Mouse (Mus musculus) heart, adult 9 months (tissue): ENCODE results near the gene Arsg.

Experiments used
- DNase-seq, 2 experiments: peaks; one replicate each; pipeline ENCODE4 v3.0.0; 2022; ENCODE audit warnings: low spot score in 2 of 2

Arsg gene

DNA sequence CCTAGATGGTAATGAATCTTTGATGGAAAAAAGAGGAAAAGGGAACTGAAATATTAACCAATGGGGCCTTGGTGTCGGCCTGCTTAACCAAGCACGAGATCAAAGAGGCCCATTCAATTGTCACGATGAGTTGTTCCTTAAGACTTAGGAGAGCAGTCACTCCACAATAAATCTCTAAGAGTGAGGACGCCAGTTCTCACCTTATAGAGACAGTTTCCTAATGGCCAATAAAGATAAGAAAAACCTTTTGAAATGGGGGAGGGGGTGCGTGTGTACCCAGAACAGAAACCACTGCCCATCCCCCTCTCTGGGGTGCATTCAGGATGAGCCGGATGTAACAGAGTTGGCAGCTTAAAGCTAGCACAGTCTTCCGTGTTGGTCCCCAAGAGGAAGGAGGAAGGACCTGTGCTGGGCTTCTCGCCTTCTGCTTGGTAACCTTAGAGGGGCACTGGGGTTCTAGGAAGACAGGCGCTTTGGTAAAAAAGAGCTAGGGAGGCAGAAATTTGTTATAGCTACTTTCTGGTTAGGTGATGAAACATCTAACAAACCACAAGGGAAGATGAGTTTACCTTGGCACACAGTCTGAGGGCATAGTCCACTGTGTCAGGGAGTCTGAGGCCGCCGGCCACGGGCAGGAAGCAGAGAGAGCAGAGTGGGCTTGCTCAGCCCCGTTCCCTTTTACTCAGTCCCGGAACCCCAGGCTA is 22.7 kb downstream of the Arsg start:
- no peak for DNase-seq

DNA sequence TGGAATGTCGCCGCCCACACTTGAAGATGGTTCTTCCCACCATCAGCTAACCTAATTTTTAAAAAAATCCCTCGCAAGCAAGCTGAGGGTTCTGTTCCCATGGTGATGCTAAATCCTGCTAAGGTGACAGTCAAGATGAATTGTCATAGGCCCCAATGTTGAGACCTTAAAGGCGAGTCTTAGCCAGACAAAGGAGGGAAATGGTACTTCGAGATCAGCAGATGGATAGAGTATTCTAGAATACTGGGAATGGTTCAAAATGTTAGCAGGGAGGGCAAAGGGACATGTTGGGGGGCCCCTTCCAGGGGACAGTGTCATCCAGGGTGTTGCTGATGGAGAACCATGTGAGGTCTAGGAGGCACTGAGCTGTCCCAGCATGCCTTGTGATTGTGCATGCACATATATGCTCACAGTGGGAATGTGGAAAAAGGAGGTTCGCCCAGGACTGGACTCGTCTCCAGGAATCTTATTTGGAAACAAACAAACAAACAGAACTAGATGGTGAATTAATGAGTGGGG is 23.4 kb downstream of the Arsg start:
- DNase-seq = no peak

DNA sequence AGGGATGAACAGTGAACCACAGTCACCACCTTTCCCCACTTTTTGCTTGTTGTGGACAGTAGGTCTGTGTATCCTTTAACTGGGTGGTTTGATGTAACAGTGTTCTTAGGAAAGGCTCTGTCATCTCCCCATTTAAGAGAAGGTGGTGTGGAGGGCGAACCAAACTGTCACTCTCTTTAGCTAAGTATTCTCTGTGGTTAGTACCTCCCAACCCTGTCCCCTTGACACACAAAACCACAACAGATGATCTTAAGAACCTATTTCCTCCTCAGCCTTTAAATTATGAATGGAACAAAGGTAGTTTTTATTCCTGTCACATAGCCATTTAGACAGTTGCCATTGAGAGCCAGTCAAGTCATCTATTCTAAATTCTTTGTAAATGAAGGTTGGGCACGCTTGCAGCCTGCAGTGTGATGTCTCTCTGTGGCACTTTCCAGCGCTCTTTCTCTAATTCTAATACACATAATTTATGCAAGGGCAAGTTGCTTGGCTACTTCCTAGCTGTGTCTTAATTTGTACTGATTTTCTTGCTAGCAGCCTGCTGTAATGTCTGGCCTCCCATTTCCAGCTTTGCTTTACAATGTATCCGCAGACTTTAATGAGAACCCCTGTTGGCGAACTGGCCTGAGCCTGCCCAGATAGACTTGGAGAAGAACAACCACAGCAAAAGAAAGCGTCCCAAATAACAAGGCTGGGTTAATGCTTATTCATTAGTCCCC is 24.0 kb downstream of the Arsg start:
- no peak for DNase-seq

DNA sequence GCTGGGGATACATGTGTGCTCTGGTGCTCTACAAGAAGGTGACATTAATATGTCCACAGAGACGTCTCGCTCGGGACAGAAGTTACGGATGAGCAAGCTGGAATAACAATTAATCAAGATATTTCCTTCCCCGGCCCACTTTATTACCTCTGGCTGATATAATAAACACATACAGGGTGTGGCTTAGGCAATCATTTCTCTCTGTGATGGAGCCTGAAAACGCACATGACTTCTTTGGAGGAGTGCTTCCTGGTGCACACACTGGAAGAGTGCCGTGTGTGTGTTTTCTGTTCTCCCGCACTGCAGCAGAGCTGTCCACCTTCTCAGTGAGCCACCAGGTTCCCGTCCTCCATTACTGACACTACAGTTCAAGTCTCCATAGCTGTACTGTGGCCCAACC is 24.8 kb downstream of the Arsg start:
- DNase-seq = peak in 1 of 2 experiments; percentile 23

DNA sequence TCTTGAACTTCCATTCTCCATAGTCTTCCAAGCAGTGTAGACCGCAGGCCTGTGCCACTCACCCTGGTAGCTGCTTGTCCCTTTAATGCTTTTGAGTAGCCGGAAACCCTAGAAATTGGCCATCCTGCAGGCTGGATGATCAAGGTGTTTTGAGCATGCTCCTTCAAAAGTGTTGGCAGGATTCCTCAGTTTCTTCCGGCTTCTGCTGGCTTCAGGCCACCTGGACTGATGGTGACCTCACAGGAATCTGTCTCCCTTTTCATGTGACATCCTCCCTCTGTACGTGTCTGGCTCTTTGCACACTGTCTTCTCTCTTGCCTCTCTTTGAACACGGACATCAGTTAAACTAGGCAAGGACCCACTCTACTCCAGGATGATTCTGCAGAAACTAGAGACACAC is 27.0 kb downstream of the Arsg start:
- DNase-seq = peak; percentile 39 to 42

DNA sequence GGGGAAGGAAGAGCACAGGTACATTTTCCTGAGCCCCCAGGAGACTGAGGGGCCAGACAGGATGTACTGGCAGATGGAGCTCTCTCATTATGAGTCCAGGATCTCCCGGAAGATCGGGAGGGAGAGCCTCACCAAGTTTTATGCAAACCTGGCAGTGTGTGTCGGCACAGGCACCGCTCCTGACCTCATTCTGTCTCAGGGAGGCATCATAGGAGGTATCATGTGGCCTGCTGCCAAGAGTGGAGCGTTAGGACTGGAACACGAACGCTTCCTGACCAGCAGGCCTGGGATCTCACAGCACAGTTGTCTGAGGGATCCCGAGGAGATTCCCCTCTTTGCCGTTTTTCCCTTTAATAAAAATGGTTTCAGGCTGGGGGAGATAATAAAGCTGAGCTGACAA is 31.8 kb downstream of the Arsg start:
- peak in 1 of 2 experiments; percentile 20 for DNase-seq

DNA sequence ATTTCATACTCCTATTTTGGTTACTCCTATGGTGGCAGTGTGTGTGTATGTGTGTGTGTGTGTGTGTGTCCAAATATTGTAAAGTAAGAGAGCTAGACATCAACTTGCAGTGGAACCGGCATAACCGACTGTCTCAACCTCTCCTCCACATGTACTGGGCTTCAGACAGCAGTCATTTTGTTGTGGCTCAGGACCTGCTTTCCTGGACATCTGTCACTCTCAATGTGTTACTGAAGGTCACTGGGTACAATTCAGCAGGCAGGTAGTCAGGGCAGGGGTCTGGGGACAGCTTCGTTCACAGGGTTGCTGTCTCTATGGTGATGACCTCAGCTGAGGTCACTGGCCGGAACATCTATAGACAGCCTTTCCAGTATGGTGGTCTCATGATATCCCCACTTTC is 32.6 kb downstream of the Arsg start:
- no peak for DNase-seq

DNA sequence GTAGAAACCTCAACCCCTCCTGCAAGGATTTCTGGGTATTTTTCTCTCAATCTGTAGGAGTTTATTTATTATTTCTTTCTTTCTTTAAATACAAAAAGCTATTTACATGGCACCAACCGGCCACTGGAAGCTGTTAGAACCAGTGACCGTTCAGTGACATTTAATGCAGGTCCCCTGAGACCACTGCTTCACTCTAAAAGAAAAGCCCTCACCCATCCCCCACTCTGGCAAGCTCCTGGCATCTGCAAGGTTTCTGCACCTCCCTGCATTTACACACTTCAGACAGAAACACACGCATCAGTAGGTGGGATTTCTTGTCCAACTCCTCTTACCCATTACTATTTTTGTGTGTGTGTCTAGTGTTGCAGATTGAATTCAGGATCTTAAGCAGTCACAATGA is 33.9 kb downstream of the Arsg start:
- no peak for DNase-seq

DNA sequence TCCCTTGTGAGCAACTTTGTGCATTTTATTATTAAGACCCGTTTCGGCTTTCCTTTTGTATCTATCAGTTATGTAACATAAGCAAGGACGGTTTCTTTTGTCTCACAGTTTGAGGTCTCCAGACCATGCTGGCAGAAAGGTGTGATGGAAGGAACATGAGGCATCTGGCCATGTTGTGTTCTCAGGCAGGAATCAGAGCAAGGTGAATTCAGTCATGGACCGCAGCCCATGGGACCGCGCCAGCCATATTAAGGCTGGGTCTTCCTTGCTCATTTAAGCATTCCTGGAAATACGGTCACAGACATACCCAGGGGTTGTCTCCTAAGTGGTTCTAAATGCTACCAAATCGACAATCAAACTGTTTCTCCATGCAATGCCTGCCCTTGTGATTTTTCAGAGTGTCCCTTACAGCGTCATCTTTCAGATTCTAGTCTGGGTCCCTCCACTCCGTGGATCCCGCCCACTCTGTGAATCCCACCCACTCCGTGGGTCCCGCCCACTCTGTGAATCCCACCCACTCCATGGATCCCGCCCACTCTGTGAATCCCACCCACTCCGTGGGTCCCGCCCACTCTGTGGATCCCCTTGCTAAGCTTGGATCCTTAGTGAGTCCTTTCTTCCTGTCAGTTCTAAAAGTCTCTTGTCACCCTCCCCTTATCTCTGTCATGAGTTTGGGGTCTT is 40.0 kb downstream of the Arsg start:
- no peak for DNase-seq

DNA sequence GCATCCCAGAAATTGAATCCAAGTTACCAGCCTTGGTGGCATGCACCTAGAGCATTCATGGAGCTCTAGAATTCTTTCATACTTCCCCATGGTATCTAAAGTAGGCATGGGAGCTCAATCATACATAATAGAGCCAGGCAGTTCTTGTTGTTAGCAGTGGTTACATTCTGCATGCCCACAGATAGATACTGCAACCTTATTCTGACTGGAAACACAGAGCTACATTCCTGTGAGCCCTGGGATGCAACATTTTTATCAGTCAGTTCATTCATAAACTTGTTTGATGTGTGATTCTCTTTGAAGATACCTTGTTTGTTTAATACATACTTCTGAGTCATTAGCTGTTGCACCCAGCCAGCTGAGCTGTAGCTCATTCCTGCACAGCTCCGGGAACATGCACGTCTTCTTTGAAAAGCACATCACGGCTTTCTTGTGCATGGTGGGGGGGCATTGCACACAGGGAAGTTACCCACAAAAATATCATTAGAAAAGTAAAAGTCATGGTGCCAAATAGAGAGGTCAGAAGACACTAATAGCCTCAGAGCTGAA is 41.0 kb downstream of the Arsg start:
- no peak for DNase-seq

DNA sequence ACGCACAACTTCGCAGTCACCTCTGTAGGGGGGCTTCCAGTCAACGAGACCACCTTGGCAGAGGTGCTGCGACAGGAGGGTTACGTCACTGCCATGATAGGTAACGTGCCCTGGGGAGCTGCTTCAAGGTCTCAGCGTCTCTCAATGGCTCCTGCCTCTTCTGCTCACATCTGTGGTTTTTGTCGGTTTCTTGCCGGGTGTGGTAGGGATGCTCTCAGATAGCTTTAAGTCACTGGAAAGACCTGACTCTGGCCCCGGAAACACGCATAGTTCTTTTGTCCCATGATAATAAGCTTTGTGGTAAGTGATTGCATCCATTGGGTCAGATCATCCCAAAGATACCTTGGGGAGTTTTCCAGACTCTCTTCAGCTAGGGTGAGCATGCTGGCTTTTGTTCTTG is 44.2 kb downstream of the Arsg start:
- no peak for DNase-seq

DNA sequence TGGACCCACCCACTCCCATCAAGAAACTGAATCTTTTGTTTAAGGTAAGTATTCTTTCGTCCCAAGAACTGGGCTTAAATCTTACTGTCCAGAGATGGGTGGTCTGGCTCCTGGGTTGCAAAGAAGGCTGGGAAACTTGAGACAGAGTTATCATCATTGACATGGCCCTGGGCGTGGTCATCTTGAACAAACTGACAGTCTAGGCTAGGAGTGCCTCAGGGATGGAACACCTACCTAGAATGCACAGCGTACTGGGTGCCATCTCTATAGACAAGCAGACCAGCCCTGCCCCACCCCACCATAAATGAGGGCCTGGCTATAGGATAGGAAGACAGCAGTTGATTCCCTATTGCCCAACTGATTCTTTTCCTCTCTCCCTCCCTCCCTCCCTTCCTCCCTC is 44.6 kb downstream of the Arsg start:
- DNase-seq = no peak

DNA sequence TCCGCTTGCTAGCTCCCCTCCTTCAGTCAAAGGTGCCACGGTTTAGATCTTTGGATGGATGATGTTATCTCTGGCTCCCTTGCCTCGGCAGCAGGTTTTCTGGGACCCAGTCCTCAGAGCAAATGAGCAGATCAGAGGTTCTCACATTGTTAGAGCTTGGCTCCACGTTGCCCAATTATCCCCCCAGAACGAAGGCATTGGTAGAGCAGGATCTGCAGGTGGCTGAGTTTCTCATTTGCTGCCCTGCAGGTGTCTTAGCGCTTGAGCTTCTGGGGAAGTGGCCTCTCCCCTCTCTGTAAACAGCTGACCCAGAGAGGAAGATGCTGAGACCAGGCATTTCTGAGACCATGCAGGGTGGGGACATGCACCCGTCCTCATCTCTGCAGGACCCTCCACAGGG is 47.8 kb downstream of the Arsg start:
- no peak for DNase-seq

DNA sequence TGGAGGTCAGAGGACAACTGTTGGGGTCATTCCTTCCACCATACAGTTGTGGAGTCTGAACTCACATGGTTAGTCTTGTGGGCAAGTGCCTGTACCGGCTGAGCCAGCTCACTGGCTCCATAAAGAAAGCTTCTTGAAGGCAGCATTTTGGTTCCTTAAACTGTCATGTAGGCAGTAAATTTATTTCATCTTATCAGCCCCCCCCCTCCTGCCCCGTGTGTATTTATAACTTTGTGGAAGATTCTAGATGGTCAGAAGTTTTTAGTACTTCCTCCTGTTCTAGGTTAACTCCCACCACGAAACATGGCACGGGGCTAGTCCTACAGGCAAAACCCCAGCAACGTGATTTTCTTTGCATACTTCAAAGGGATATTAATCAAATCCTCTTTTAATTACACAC is 51.7 kb downstream of the Arsg start:
- DNase-seq = no peak

DNA sequence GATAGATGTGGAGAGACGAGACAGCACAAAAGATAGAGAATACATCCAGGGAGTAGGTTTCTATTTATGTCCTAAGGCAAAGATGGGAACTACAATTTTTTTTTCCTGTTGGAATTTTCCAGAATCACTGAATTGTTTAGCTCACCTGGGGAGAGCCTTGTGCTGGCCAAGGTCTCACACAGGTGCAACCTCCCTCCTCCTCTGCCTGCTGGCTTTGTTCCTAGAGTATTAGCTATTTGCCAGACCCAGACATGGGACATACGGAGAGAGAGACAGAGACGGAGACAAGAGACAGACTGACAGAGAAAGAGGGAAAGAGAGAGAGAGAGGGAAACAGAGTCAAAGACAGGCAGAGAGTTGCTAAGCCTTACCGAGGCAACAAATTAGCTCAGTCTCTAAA is 52.4 kb downstream of the Arsg start:
- DNase-seq = no peak

DNA sequence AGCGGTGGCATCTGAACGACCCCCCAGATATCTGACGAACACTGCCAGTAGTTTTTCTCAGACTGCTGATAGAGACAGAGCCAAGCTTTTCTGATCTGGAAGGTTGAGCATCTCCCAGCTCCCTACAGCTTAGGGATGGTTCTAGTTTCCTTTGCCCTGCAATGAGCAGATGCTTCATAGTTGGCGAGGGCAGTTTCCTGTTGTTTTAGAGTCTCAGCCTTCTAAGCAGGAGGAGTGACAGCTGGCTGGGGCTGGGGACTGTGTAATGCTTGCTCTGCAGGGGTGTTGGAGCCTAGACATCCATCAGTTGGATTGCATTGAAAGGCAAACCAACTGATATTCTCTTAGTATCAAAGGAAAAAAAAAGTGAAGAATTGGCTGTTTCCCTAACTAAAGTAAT is 56.9 kb downstream of the Arsg start:
- no peak for DNase-seq

DNA sequence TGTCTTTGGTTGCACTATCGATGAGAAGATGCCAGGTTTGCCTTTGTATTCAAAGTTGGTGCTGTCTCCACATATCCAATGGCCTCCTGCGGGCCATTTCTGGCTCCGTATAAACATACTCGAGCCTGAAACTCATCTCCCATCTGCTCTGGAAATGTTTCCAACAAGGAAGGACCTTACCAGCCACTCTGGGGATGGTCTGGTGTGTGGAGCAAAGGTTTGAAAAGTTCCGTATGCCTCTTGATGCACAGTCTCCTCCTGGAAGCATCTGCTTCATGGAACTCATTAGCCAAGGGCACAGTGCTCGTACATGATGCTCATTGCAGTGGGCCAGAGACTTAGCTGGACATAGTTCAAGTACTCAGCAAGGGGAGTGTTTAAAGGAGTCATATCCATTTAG is 62.8 kb downstream of the Arsg start:
- DNase-seq = no peak

DNA sequence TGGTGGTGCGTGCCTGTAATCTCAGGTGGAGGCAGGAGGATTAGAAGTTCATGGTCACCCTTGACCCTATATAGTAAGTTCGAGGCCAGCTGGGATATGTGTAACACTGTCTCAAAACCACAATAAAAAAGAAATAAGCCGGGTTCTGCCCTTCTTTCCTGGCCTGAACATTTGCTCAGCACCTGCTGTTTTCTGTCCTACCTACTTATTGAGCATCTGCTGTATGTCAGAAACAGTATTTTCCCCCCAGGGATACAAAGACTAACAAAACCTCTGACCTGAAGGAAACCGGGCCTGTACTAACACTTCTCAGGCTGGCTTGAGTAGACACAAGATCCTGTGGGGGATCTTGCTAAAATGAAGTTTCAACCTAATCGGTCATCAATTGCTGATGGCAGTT is 63.8 kb downstream of the Arsg start:
- no peak for DNase-seq

DNA sequence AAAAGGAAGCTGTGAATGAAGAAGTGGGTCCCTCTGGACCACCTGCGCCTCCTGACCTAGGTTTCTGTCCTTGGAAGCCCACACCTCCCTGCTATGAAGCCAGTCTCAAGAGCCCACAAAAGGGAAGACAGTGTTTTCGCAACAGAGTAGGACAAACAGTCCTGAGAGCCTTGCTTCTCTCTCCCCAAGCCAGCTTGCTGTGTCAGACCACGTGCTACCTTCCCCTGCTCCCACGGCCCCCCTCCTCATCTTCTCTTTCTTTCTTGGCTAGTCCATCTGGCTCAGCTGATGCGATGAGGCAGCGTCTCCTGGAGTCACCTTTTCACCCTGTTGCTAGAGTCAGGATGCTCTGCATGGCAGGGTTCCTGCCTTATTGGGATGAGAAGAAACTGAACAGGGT is 66.1 kb downstream of the Arsg start:
- DNase-seq = no peak

DNA sequence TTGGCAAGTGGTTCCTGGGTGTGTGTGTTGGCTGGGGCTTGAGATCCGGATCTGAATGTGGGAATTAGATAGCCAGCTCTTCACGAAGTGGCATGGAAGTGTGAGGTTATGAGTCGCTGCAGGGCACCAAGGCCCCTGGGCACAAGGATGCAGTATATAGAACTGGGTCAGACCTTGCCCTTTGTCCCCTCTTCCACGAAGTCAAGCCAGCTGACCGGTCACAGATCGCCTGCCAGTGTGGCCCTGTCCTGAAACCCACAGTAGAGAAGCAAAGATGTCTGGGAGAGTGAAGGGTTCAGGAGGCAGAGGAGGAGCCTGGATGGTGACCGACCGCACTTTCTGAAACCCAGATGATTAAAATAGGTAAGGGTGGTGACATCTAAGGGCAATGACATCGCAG is 70.3 kb downstream of the Arsg start:
- no peak for DNase-seq

DNA sequence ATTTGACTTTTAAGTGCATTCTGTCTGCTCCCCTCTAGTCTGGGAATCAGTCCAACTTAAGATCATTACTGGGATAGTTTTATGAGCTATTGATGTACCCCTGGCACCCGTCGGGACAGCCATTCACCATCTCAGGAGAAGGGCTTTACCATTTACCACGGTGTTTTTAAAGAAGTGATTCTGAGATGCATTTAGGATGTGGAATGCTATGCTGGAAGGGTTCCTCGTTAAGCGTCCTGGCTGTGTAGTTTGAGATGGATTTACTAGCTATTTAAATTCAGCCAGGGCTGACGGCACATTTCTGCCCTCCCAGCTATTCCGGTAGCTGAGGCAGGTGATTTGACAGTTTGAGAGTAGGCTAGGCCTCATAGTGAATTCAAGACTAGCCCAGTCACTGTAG is 71.3 kb downstream of the Arsg start:
- no peak for DNase-seq

DNA sequence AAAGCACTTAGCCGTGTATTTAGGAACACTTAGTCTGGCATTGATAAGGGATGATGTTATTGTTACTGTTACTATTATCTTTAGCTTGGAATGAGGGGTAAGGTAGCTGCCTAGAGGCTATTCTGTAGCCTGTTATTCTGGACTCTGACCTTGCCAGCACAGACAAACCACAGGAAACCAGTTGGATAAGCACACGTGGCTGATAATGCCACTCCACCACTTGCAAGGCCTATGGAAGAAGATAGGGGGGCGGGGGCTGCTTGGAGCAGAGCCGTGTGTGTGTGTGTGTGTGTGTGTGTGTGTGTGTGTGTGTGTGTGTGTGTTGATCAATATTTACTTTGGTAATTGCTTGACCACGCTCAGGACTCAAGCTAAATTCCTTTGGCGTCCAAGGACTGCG is 72.1 kb downstream of the Arsg start:
- no peak for DNase-seq

DNA sequence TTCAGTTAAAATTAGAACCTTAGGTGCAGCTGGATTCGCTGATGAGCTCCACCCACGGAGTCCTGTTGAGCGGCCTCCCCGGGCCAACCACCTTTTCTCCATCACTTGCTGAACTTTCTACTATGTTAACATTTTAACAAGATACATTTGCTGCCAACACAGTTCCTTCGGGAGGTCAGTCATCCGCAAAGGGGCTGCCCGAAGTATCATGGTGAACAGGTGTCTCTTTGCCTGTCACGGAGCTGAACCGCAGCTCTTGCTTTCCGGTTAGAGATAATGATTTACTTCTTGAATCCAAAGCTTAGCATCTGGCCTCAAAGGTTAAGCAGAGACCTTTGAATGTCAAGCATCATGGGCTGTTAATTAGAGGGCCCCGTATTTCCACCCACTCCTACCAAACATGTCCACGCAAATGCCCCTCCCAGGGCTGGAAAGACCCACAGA is 72.5 kb downstream of the Arsg start:
- no peak for DNase-seq
